Mouse (Mus musculus): Measurements from ENCODE around the gene 1700016K19Rik. TPM values are rescaled to one million over a fixed set of nuclear protein-coding genes. Genes with fewer than 3 reads are reported as not detected.
"Not testable (repeated sequence)": the region's sequence is repeated elsewhere in the genome, so short reads cannot be mapped to it uniquely, and the experiment has no call there.

1700016K19Rik gene
- polyA plus RNA-seq, 2 experiments, result 0.76 to 0.87 TPM

DNA sequence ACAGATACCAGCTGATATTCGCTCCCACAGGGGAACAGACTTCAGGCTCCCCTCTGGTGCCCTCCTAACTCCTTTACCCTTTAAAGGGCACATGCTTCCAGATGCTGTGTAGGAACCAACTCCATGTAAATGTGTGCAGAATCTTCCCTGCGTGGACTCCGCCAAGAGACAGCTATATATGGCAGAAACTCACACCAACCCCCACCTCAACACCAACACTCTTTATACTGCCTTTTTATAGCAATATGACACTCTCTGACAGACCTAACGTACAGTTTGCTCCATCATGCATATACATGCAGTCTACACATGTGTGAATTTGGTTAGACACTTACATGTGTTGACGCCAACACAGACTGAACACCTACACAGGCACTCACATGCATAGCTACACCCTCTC, 989 bp downstream of the 1700016K19Rik start:
- H3K4me2 ChIP-seq (replicated peaks; ENCODE audit: low read depth, low read length, severe bottlenecking), result no peak overlapping the region
- no peak overlapping the region for H3K27ac ChIP-seq (replicated peaks; ENCODE audit: low read depth, low read length)
- H3K4me3 ChIP-seq (replicated peaks; ENCODE audit: low read length), result no peak overlapping the region
- no peaks in the 10 kb centered on the region for H3K36me3 ChIP-seq (ENCODE audit: control insufficient read depth, insufficient read depth, low read length)
- no peaks in the 10 kb centered on the region for H3K9me3 ChIP-seq (ENCODE audit: control insufficient read depth, low read length)
- WGBS, result 79% methylated on average over 5 of the region's 5 CpGs
- TF ChIP-seq POLR2A (IDR thresholded peaks at IDR 0.05; ENCODE audit: borderline replicate concordance, extremely low read depth, insufficient read depth, insufficient read length), result no peak
- H3K27me3 ChIP-seq (ENCODE audit: control insufficient read depth, insufficient read depth, low read length), result no peaks in the 10 kb centered on the region
- ATAC-seq (ENCODE audit: low FRiP score, low read depth), result no peak
- DNase-seq (ENCODE audit: low spot score), result no peak
- H3K9ac ChIP-seq (ENCODE audit: low read depth, low read length, severe bottlenecking), result no peak overlapping the region
- H3K4me1 ChIP-seq (ENCODE audit: control insufficient read depth, insufficient read depth, low read length), result 0 out of 2 replicates have a peak, but pooled peaks cover 3% of the 10 kb centered on the region

DNA sequence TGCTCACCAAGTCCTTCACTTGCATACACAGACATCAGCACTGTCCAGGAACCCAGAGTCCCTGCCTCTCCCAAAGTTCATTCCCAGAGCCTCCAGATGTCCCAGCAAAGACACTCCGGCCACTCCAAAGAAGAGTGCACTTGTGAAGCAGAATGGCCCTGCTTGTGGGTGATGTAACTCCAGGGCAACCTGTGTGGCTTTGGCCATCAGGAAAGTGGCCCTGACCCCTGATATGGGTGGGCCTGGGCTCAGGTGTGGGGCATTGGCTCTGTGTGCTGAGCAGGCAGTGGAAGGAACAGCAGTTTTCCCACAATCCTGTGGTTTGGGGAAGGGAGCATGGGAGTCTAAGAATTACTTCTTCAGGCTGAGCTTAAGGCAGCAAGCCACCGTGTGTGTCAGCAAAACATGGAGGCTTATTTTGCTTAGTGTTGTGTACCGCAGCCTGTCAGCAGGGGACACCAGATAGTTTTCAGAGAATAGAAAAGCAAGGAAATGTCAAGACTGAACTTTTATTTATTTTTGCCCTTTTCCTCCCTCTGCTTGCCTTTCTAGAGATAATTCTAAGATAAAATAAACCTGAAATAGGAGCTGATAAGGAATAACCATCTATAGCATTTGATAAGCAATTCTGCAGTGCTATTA, 1.6 kb downstream of the 1700016K19Rik start:
- Histone ChIP-seq H3K27me3 (ENCODE audit: control insufficient read depth, insufficient read depth, low read length) (no peaks in the 10 kb centered on the region), H3K4me3 (replicated peaks; ENCODE audit: low read length) (no peak overlapping the region), H3K27ac (replicated peaks; ENCODE audit: low read depth, low read length) (no peak overlapping the region), H3K4me1 (ENCODE audit: control insufficient read depth, insufficient read depth, low read length) (0 out of 2 replicates have a peak, but pooled peaks cover 3% of the 10 kb centered on the region), H3K4me2 (replicated peaks; ENCODE audit: low read depth, low read length, severe bottlenecking) (no peak overlapping the region), H3K9ac (ENCODE audit: low read depth, low read length, severe bottlenecking) (no peak overlapping the region), H3K36me3 (ENCODE audit: control insufficient read depth, insufficient read depth, low read length) (no peaks in the 10 kb centered on the region), H3K9me3 (ENCODE audit: control insufficient read depth, low read length) (no peaks in the 10 kb centered on the region)
- 56% methylated on average over 3 of the region's 3 CpGs for WGBS
- DNase-seq (ENCODE audit: low spot score), result no peak
- ATAC-seq (ENCODE audit: low FRiP score, low read depth), result no peak
- no peak for TF ChIP-seq POLR2A (IDR thresholded peaks at IDR 0.05; ENCODE audit: borderline replicate concordance, extremely low read depth, insufficient read depth, insufficient read length)

DNA sequence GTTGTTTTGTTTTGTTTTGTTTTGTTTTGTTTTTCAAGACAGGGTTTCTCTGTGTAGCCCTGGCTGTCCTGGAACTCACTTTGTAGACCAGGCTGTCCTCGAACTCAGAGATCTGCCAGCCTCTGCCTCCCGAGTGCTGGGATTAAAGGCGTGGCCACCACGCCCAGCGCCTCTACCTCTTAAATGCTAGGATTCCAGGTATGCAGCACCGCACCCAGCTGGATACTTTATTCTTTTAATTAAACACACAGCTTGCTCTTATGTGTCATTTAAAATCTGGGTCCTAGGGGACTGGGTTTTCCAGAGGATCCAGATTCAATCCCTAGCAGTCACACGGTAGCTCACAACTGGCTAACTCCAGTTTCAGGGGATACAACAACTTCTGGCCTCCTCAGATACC, 4.6 kb downstream of the 1700016K19Rik start:
- not testable (repeated sequence) for H3K27me3 ChIP-seq (ENCODE audit: control insufficient read depth, insufficient read depth, low read length); H3K36me3 ChIP-seq (ENCODE audit: control insufficient read depth, insufficient read depth, low read length); H3K4me2 ChIP-seq (replicated peaks; ENCODE audit: low read depth, low read length, severe bottlenecking); H3K4me1 ChIP-seq (ENCODE audit: control insufficient read depth, insufficient read depth, low read length); DNase-seq (ENCODE audit: low spot score); H3K27ac ChIP-seq (replicated peaks; ENCODE audit: low read depth, low read length); ATAC-seq (ENCODE audit: low FRiP score, low read depth); H3K9ac ChIP-seq (ENCODE audit: low read depth, low read length, severe bottlenecking); H3K4me3 ChIP-seq (replicated peaks; ENCODE audit: low read length); H3K9me3 ChIP-seq (ENCODE audit: control insufficient read depth, low read length)
- 86% methylated on average over 7 of the region's 7 CpGs for WGBS

DNA sequence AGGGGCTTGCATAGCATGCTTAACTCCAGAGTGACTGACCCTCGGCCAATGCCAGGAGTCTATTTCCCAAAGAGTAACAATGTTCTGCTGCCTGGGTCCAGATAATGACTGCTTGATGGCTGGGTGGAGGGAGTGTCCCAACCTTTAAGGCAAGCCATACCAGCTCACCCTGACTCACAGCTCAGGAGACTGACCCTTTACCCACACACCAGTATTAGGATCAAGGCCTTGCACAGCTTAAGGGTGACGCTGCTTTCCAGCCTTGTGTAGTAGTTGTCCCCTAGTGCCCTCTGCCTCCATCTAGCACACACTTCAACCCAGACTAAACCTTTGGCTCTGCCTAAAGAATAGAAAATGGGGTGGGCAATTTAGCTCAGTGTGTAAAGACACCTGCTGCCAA, 8.4 kb downstream of the 1700016K19Rik start:
- Histone ChIP-seq H3K36me3 (ENCODE audit: control insufficient read depth, insufficient read depth, low read length) (no peaks in the 10 kb centered on the region), H3K9me3 (ENCODE audit: control insufficient read depth, low read length) (no peaks in the 10 kb centered on the region), H3K27ac (replicated peaks; ENCODE audit: low read depth, low read length) (no peak overlapping the region), H3K27me3 (ENCODE audit: control insufficient read depth, insufficient read depth, low read length) (no peaks in the 10 kb centered on the region), H3K4me2 (replicated peaks; ENCODE audit: low read depth, low read length, severe bottlenecking) (no peak overlapping the region), H3K4me3 (replicated peaks; ENCODE audit: low read length) (no peak overlapping the region), H3K9ac (ENCODE audit: low read depth, low read length, severe bottlenecking) (no peak overlapping the region), H3K4me1 (ENCODE audit: control insufficient read depth, insufficient read depth, low read length) (no peaks in the 10 kb centered on the region)
- TF ChIP-seq POLR2A (IDR thresholded peaks at IDR 0.05; ENCODE audit: borderline replicate concordance, extremely low read depth, insufficient read depth, insufficient read length), result no peak
- ATAC-seq (ENCODE audit: low FRiP score, low read depth) (no peak), DNase-seq (ENCODE audit: low spot score) (no peak)
- 78% methylated on average over 2 of the region's 2 CpGs for WGBS

DNA sequence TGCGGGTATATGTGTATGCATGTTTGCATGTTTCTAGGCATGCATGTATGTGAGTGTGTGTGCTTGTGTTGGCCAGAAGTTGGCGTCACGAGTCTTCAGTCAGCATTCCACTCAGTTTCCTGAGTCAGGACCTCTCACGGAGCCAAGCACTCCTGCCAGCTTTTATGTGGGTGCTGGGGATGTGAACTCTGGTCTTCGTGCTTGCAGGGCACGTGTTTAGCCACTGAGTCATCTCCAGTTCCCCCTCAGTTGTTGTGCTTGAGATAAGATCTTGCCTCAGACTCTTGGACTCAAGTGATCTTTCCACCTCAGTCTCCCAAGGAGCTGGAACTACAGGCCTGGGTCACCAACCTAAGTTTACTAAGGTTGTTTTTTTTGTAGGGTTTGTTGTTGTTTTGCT, 9.4 kb downstream of the 1700016K19Rik start:
- no peak overlapping the region for H3K4me3 ChIP-seq (replicated peaks; ENCODE audit: low read length)
- no peak overlapping the region for H3K27ac ChIP-seq (replicated peaks; ENCODE audit: low read depth, low read length)
- TF ChIP-seq POLR2A (IDR thresholded peaks at IDR 0.05; ENCODE audit: borderline replicate concordance, extremely low read depth, insufficient read depth, insufficient read length), result no peak
- WGBS, result 74% methylated on average over 6 of the region's 6 CpGs
- H3K27me3 ChIP-seq (ENCODE audit: control insufficient read depth, insufficient read depth, low read length), result no peaks in the 10 kb centered on the region
- H3K36me3 ChIP-seq (ENCODE audit: control insufficient read depth, insufficient read depth, low read length), result no peaks in the 10 kb centered on the region
- H3K4me1 ChIP-seq (ENCODE audit: control insufficient read depth, insufficient read depth, low read length), result no peaks in the 10 kb centered on the region
- DNase-seq (ENCODE audit: low spot score), result no peak
- H3K9ac ChIP-seq (ENCODE audit: low read depth, low read length, severe bottlenecking), result no peak overlapping the region
- H3K9me3 ChIP-seq (ENCODE audit: control insufficient read depth, low read length), result no peaks in the 10 kb centered on the region
- ATAC-seq (ENCODE audit: low FRiP score, low read depth), result no peak
- H3K4me2 ChIP-seq (replicated peaks; ENCODE audit: low read depth, low read length, severe bottlenecking), result no peak overlapping the region

Data from limb, embryonic 14.5 days (tissue).